Mouse (Mus musculus): ENCODE measurements around the gene Usb1. TPM values are rescaled to one million over a fixed set of nuclear protein-coding genes. Genes with fewer than 3 reads are reported as not detected.
A peak's percentile ranks its signal among the peaks of the same experiment; 100 is the strongest.

Usb1 gene
- total RNA-seq, 2 experiments from 2014 or later: 14.4 to 19.3 TPM

- intact Hi-C loops (cut with DNase I): loop anchor here (1.0 kb wide), 1 partner anchor 77 kb away; no protein-coding TSS in a partner anchor
- DNase-seq (ENCODE audit: low spot score in 2 of 2): no peak
Measured at GRCm38 (mm10) chr8:95331156-95331719, 846 bp upstream of the Usb1 start.

GRCm38 (mm10) chr8:95332437-95333199, 534 bp downstream of the Usb1 start:
- DNase-seq (ENCODE audit: low spot score in 2 of 2): no peak
- intact Hi-C loops (cut with DNase I): no loop called here

GRCm38 (mm10) chr8:95335706-95336105, 3.6 kb downstream of the Usb1 start:
- intact Hi-C loops (cut with DNase I): no loop called here
- DNase-seq (ENCODE audit: low spot score in 2 of 2): no peak

- DNase-seq (ENCODE audit: low spot score in 2 of 2): no peak
- intact Hi-C loops (cut with DNase I): no loop called here
Measured at GRCm38 (mm10) chr8:95336363-95336762, 4.3 kb downstream of the Usb1 start.

- no peak for DNase-seq (ENCODE audit: low spot score in 2 of 2)
- intact Hi-C loops (cut with DNase I): no loop called here
Measured at GRCm38 (mm10) chr8:95341721-95342120, 9.6 kb downstream of the Usb1 start.

- intact Hi-C loops (cut with DNase I): loop anchor here (5.0 kb wide), 3 partner anchors 108 to 353 kb away; no protein-coding TSS in a partner anchor
- no peak for DNase-seq (ENCODE audit: low spot score in 2 of 2)
Measured at GRCm38 (mm10) chr8:95344668-95345067, 12.6 kb downstream of the Usb1 start.

DNA sequence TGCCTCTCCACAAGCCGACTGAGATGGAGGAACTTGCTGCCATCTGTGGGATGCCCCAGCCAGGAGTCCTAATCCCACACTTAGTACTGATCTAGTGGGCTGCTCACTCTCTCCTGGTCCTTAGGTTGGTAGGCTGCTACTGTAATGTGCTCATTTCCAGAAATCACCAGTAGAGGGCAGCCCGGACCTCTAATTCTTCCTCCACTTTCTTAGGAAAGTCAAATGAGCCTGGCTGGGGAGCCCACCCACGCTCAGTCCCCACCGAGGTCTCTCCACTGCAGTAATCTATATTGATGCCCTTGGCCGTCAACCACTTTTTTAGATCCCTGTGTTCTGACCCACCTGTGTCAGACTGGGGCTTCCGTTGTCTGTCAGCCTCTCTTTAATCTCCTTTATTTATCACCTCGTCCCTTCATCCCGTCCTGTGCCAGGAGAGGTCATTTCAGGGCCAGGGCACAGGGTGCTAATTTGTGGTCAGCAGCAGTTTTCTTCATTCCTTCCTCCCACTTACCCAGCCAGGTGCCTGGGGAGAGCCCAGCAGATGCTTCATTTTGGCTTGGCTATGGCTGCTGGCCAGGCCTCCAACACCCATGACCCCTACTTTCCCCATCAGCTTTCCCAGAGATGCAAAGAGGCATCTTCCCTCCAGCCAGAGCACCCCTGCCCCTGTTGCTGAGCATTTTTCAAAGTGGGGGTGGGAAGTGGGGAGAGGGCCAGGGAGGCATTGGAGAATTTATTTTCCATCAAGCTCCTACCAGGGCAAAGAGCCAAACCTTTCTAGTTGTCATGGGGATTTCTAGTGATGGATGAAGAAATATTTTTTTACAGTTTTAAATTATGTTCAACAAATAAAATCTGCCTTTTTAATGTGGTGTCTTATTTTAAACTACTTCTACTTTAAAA, 14.8 kb downstream of the Usb1 start:
- intact Hi-C loops (cut with DNase I): loop anchor here (5.0 kb wide), 3 partner anchors 105 to 350 kb away; no protein-coding TSS in a partner anchor

DNA sequence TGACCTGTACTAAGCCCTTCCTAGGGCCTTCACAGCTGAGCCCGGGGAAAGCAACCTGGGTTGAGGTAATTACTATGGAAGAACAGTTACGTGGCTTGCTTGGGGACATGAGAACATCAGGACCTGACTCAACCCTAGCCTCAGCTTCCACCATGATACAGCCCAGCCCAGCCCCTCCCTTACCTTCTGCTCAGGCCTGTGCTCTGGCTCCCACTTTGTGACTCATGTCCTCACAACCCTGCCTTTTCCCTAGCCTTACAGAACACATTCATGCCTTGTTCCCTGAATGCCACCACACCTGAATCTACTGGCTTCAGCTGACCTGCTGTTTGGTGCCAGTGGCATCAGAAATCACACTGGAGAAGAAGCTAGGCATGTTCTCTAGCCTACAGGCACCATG, 16.3 kb downstream of the Usb1 start:
- intact Hi-C loops (cut with DNase I): loop anchor here (5.0 kb wide), 3 partner anchors 104 to 349 kb away; no protein-coding TSS in a partner anchor
- DNase-seq (ENCODE audit: low spot score in 2 of 2): no peak

More for the DNA sequence above, 14.8 kb downstream of the Usb1 start:
- peak; percentile 90 to 94 for DNase-seq (ENCODE audit: low spot score in 2 of 2)

GRCm38 (mm10) chr8:95348811-95349630, 16.9 kb downstream of the Usb1 start:
- peak; percentile 90 to 91 for DNase-seq (ENCODE audit: low spot score in 2 of 2)
- intact Hi-C loops (cut with DNase I): loop anchor here (5.0 kb wide), 3 partner anchors 103 to 348 kb away; no protein-coding TSS in a partner anchor

GRCm38 (mm10) chr8:95351461-95351860, 19.4 kb downstream of the Usb1 start:
- peak in 1 of 2 experiments; percentile 61 for DNase-seq (ENCODE audit: low spot score in 2 of 2)
- intact Hi-C loops (cut with DNase I): loop anchor here (5.0 kb wide), 1 partner anchor 136 kb away; no protein-coding TSS in a partner anchor

DNA sequence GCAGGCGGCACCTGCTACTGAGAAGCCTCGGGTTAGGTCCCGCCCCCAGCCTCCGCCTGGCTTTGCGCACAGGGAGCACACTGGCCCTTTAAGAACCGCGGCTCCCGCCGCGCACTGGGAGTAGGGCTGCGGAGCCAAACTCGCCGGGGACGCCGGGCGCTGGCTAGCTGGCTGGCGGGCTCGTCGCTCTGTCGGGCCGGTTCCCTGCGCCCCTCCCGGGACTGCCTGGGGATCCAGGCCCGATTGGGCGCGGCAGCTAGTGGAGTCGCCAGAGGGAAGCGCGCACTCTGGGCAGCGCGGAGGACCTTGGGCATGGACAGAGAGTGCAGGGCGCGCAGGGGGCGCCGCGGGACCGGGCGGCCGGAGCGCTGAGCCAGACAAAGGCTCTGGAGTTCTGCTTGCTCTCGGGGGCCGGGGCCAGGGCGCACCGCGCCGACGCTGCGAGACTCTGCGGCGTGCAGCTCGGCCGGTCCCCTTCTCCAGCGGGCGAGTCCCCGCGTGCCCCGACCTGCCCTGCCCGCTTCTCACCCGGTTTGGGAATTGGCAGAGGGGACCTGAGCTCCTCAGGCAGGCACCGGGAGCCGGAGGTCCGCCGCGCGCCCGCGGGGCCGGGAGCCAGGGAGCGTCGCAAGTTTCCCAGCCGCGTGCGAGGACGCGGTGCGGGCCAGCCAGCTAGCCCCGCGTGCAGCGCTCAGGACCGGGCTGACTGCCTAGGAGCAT, 20.2 kb downstream of the Usb1 start, which contains the start of gene Mmp15:
TSS of gene Mmp15 (plus strand) at position 118 of the 720 bp plus-strand sequence.
- peak; percentile 49 to 67 for DNase-seq (ENCODE audit: low spot score in 2 of 2)
- intact Hi-C loops (cut with DNase I): loop anchor here (2.0 to 5.0 kb wide), 2 partner anchors 82 to 135 kb away; partner anchors contain the start of gene Cfap20

DNA sequence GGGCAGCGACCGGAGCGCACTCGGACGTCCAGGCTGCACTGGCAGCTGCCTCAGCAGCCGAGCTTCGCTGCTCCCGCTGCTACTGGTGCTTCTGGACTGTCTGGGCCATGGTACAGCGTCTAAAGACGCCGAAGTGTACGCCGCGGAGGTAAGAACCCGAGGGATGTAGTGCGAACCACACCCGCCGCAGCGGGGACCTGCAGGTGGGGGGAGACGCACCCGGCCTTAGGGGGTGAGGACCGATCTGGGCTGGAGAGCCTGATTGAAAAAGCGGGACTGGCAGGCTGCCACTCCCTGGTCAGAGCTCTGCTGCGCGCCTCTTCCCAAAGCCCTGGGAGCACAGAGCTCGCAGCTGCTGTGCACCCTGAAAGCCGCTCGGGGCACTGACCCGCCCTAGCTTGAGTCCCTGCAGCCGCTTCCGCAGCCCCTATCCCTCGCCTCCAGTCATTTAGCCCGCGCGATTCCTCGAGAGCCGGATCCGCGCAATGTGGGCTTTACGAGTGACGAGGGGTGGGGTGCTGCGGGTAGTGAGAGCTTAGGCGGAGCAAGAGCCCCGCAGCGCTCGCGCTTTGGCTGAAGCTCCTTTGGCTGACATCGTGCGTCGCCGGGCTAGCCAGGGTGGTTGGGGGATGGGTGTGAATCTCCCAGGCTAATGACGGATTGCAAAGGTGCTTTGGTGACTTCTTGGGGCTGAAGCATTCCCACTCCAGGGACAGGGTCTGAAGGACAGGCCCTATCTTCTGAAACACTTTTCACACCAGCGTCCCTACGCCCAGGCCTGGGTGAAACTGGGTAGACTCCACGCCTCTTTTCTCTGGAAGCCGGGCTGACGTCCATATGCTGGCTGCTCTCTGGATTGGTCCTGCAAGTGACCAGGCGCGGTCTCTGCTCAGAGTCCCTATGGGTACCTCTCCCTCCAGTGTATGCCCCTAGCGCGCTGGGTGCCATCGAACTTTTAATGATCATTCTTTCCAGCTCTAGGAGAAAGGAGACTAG, 21.1 kb downstream of the Usb1 start:
- DNase-seq (ENCODE audit: low spot score in 2 of 2): peak; percentile 14 to 22
- intact Hi-C loops (cut with DNase I): loop anchor here (2.0 to 5.0 kb wide), 2 partner anchors 82 to 134 kb away; partner anchors contain the start of gene Cfap20

- no peak for DNase-seq (ENCODE audit: low spot score in 2 of 2)
- intact Hi-C loops (cut with DNase I): loop anchor here (5.0 kb wide), 1 partner anchor 133 kb away; no protein-coding TSS in a partner anchor
Measured at GRCm38 (mm10) chr8:95354606-95355005, 22.5 kb downstream of the Usb1 start.

DNA sequence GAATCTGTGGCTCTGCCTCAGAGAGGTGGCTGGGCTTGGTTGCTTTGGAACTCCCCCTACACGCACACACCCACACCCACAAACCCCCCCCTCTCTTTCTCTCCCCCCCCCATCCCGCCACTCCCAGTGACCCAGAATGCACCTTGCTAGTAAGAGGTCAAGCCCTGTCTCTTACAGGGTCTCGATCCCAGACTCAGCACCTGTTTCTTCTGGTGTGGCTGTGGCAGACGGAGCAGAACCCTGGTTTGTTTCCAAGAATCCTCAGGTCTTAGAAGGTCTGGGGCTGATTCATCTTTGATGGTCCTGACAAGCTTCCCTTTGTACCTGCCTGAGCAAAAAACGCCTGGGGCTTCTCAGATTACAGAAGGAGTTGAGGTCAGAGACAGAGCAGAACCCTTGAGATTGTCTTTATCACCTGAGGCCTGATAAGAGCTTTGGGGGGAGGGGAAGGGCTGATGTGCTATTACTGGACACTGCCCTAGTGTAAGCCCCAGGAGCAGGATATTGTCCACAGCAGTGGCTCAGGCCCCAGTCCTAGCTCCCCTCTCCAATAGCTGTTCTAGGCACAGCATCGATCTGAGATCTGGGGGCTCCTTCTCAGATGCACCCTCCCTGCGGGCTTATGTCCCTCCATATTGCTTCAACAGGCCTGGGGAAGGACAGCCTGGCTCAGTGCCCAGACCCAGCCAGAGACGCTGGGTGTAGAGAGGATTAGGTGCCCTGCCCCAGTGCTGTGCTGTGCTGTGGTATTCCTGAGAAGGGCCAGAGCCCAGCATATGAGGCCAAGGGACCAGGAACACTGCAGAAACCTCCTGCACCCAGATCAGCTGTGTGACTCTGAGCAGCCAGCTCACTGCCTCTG, 26.7 kb downstream of the Usb1 start:
- DNase-seq (ENCODE audit: low spot score in 2 of 2): no peak
- intact Hi-C loops (cut with DNase I): no loop called here

DNA sequence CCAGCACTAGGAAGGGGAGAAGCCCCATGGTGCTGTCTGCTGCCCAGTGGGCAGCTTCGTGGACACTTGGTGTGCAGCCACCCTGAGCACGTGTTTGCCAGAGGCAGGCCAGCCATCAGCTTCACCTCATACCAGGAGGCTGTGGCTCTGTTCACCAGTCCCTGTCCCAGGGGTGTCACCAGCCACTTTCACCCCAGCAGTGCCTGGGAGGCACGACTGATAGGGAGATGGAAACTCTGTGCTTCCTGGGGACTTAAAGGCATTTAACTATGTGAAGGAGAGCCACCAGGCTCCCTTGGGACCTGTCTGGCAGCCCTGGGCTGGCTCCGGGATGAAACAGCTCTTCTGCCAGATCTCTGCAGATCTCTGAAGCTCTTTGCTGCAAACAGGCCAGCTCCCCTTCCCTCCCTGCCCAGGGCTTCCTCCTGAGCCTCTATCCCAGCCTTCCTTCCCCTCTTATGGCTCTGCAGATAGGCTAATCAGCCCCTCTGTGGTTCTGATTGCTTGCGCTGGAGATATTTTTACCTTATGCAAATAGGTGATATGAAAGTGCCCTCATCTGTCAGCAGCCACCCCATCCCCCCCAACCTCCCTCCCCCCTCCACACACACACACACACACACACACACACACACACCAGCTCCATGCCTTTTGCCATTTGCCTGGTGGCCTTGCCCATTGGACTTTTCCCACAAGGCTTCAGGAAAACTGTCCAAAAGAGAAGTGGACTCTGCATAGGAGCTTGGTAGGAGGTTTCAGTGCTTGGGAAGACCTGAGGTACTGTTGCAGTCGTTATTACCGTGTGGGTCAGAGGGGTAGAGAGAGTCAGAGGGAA, 28.3 kb downstream of the Usb1 start:
- no peak for DNase-seq (ENCODE audit: low spot score in 2 of 2)
- intact Hi-C loops (cut with DNase I): no loop called here

Data from left cerebral cortex, postnatal 14 days (tissue).